Mouse (Mus musculus) gastrocnemius, postnatal 36 days (tissue): ENCODE data around the gene Fyn. TPM values are rescaled to one million over a fixed set of nuclear protein-coding genes. Genes with fewer than 3 reads are reported as not detected.

Source experiments
- DNase-seq, 2 experiments: peaks; one replicate each; pipeline ENCODE4 v3.0.0; 2022
- intact Hi-C: fragments of 180-260 bp; cut with DNase I; formaldehyde crosslinking; loops from one replicate; pipeline ENCODE4 v1.15.1; 2025
- total RNA-seq, 2 experiments: library from RNA; stranded (reverse); gene quantifications; 2 replicates each; pipeline ENCODE4 v1.2.3; 2021

Fyn gene
- total RNA-seq, 2 experiments from 2014 or later = 6.7 to 8.0 TPM

DNA sequence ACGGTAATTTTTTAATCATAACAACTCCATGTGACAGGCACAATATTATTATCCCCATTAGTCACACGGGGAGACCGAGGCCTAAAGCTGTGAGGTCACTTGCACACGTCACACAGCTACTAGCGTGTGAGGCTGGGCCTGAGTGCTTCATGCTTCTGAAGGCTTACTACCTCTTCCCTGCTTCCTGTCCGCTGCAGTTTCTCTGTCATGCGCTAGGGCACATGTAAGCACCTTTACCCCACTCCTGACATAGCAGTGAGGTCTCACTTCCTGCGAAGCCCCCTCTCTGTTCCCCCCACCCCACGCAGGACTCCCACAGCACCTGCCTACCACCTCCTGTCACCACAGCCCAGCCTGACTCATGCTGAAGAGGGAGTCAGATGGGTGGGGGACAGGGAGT is 8.0 kb downstream of the Fyn start:
- no peak for DNase-seq
- intact Hi-C loops = no loop called here

DNA sequence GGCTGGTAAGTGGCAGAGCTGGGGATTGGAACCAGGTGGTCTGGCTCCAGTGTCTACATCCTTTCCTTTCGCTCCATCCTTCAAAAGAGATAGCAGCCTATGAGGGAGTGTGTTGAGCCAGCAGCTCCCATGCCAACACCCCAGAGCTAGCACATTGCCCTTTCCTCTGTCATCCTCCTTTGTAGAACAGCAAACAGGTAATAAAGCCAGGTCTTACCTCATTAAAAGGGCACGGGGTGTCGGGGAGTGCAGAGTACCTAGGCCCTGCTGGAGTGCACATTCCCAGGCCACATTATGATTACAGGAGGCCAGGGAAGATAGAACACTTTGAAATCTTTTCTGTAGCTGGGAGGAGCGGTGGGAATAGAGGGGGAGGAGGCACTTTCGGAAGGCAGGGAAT is 8.6 kb downstream of the Fyn start:
- no peak for DNase-seq
- intact Hi-C loops = no loop called here

DNA sequence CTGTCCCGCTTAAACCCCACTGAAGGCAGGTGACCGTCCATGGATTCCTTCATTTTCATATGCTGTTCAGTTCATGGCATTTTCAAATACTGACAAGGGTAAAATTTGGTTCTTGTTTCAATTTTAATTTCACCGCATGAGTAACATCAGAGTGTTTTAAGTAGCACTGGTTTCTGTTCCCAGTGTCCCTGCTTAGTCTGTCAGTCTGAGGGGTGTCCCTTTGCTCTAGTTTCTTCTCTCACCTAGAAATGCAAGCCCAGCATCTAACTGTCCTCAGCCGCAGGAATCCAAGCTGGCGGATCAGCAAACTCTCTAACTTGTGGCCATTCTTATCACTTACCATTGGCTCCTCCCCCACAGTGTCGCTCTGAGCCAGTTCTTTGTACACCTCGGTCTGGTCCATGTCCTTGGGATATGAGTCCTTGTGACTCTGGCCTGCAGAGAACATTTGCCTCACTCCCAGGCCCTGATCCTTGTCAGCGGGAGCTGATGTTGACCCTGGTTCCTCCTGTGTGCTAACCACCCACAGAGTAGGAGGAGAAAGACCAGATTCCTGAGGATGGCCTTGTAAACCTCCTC is 9.5 kb downstream of the Fyn start:
- intact Hi-C loops = no loop called here
- no peak for DNase-seq

DNA sequence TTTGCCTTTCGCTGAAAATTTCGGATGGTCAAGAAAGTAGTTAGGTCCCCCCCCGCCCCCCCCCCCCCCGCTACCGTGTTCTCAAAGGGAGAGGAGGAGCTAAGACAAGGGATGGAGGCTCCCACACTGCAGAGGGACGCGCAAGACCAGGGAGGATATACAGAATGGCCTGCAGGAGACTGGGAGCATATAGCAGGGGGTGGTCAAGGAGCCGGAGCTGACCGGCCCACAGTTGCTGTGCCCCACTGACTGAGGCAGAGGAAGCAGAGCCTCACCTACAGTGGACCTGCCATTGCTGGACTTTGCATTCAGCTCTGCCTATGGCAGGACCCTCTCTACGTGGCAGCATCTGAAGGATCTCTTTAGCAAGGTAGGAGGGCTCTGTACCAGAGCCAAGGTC is 10.6 kb downstream of the Fyn start:
- intact Hi-C loops = no loop called here
- DNase-seq = no peak

DNA sequence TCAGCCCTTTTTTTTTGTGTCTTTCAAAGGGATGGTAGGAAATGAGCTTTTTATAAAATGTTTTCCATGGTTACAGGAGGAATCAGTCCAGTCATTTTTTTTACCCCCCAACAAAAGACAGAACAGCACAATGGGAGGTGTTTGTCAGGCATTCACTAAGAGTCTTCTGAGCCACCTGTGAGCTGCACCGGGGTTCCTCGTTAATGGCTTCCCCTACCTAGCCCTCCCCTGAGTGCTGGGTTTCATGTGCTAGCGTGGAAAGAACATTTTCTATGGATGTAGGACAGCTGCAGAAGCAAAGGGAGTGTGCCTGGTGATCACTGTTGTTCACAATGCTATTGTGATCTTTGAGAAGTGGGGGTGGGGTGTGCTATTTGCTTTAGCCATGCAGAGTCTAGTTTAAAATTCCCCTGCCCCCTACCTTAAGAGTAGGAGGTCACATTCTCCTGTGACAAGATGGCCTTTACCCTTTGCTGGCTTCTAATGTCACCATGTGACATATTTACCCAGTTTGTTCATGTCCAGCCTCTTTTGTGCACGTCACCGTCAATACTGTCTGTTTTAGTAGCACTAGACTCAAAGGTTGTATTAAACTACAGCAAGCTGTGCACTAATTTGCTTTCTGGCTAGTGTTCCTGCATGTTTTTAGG is 11.2 kb downstream of the Fyn start:
- no peak for DNase-seq
- intact Hi-C loops = no loop called here

DNA sequence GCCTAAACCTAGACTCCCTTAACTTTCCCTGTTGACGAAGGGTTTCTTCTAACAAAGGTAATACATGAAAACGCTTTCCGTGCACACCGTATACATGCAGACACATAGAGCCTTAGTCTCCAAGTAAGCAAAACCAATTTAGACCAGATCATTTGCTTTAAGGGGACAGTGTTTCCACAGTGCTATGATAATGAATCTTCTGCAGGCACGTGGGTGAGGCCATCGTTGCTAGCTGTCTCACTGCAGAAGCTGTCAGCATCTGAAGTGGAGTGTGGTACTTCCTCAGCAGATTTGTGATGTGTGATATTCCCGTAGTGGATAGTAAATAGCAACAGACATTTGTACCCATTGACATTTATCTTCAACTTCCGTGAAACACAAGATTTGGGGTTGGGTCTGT is 16.6 kb downstream of the Fyn start:
- DNase-seq = no peak
- intact Hi-C loops = no loop called here

DNA sequence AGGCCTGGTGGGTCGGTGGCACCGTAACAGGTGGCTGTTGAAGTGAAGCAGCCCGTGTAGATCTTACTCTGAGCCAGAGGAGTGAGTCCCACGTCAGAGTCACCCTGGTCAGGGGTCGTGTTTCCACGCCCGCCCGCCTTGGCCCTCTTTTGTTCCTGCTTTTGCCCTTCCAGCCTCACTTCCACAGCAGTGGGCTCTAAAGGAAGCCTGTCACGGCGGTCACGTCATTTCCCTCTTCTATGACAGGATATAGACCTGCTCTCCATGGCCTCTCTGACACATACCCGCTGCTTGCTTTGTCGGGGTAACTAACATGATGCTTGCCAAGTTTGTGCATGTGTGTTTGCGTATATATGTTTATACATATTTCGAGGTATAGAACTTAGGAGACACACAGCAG is 17.5 kb downstream of the Fyn start:
- intact Hi-C loops = no loop called here
- DNase-seq = no peak

DNA sequence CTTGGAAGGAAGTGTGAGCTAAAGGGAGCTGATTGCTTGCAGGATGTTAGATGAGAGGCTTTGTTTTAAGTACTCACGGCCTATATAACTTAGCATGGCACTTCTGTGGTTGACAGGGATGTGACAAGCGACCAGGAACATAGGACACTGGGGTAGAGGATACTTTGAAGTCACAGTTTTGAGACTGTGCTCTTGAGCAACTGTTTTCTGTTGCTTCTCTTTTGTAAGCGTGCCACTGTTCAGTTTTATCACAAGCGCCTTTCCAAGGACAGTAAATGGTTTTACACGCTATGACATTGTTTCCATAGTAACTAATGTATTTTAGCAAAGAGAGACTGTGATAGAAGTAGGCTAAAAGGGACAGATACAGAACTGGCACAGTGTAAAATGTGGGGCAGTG is 18.4 kb downstream of the Fyn start:
- DNase-seq = no peak
- intact Hi-C loops = no loop called here

DNA sequence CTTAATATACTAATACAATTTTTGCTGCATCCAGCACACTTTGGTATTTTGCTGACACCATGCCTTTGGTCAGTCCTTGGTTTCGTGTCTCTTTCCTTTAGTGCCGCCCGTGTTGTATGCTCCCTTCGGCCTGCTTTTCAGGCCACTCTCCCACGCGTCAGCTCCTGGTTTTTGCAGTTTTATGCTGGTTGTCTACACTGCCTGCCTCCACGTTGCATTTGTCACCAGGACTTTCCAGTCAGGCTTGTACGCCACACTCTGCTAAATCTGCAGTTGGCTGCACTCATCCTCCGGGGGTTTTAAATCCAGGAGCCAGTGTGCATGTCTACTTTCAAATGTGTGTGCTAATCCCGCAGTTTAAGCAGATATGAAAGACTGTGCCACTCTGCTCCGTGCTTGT is 18.9 kb downstream of the Fyn start:
- DNase-seq = no peak

DNA sequence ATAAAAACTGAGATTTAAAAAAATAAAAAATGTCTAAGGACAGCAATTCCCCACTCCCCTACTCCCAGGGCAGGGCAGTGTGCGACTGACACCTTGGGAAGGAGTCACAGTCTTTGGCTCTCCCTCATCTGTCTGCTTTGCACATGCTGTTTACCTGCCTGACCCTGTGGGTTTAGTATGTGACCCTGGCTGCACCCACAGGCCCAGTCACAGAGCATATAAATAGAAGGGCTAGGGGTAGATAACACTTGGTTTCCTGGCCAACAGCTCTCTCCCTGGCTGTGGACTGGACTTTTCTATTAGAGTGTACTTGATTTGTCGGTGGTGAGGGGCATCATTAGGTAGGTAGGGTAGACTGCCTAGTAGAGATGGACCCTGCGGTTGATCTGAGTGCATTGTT is 19.5 kb downstream of the Fyn start:
- intact Hi-C loops = no loop called here
- DNase-seq = no peak

More for the DNA sequence above, 18.9 kb downstream of the Fyn start:
- intact Hi-C loops = no loop called here

DNA sequence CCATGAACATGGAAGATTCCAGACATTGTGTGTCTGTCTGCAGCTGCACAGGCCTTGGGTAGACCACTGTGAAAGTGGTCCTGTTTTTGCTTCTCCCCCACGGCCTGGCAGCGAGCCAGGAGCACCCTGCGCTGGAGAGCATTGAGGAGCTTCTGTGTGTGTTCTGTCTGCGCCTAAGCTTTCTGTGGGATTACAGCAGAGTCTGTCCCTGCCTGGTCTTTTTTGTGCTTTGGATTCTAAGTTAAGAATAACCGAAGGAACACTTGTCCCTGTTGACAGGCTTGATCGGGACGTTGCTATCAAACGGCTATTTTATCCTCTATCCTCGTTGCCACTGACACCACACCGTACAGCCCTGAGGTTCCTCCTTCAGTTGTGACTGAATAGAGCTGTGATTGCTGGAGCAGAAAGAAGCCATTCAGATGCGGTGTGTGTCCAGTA is 20.8 kb downstream of the Fyn start:
- intact Hi-C loops = no loop called here

DNA sequence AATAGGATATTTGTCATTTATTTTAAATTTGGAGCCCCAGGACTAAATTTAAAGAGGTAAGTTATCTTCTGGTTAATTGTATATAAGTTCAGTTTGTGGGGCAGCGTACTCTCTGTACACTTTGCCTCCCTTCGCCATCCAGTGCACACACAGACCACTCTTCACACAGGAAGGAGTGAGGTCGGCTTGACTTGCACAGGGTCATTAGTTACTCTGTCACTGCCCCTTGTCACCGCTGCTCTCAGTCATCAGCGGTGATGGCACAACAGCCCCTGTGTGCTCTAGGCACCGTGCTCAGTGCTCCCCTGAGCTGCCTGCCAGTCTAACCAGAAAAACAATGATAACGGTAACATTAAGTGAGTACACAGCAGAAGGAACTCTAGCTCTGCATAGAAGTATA is 21.9 kb downstream of the Fyn start:
- intact Hi-C loops = no loop called here
- no peak for DNase-seq

More for the DNA sequence above, 20.8 kb downstream of the Fyn start:
- DNase-seq = no peak

DNA sequence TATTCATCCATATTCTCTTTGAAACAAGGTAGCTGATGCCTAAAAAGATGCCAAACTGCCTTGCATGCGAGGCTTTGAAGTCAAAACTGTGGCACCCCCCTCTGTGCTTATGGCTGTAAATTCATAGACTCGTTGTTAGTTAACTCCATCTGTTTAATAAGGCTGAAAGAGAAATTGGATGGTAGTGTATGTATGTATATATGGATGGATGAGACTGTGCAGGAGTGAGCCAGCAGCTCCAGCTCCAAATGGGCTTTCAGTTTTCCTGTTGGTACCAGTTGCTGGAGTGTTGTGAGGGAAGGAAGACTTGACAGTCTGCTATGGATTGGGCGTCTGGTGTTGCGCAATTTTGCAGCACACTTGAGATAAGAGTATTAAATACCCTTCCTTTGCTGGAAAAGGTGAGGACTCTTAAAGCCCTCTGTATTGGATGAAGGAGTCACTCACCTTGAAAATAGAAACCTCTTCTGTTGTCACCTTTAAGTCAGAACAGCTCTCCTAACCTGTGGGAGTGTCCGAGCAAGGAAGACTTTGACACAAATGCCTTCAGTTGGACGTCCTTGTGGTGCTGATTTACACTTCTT is 24.3 kb downstream of the Fyn start:
- no peak for DNase-seq
- intact Hi-C loops = no loop called here

DNA sequence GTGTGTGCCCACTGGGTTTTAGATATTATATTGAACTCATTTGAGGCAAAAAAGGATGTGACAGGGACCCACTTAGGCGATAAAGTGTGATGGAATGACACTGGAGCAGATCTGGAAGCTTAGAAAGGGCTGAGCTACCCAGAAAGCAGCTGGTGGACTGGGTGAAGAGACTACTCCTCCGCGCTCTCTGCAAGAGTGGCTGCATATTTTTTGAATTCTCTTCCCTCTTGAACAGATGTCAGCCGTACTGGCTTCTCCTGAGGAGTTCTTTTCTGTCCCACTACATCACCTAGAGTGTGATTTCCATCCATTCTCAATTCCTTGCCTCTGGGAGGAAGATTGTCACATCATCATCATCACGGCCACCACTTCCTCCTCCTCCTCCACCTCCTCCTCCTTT is 26.9 kb downstream of the Fyn start:
- intact Hi-C loops = no loop called here
- DNase-seq = no peak

DNA sequence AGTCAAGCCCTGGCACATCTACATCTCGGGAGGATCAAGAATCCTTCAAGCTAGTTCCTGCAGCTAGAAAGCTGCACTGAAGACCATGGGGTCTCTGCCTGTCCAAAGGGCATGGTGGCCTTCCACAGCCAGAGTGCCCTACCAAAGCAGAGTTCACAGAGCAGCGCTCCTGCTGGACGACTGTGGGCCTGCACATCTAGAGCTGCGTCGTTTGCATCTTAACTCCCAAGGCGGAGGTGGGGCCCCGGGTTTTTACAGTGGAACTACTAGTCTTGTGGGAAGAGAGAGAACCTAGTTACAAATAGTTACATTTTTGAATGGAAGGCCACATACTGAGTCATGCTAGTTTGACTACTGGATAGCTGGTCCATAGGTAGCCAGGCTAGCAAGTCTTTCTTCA is 30.3 kb downstream of the Fyn start:
- intact Hi-C loops = no loop called here
- no peak for DNase-seq

DNA sequence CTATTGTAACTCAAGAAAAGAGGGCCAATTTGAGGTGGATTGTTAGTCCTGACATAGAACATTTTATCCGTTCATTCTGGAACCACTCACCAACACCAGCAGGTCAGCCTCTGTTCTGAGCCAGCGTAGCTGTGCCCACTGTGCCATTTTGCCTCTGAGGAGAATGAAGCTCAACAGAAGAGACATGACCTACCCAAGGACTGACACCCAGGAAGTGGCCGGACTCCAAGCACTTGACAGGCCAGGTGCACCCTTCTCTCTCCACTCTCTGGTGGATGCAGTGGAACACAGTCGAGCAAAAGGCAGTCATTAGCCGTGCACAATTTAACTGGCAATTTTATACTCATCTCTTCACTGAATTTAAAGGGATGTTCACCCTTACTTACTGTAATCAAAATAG is 31.5 kb downstream of the Fyn start:
- intact Hi-C loops = no loop called here
- no peak for DNase-seq

DNA sequence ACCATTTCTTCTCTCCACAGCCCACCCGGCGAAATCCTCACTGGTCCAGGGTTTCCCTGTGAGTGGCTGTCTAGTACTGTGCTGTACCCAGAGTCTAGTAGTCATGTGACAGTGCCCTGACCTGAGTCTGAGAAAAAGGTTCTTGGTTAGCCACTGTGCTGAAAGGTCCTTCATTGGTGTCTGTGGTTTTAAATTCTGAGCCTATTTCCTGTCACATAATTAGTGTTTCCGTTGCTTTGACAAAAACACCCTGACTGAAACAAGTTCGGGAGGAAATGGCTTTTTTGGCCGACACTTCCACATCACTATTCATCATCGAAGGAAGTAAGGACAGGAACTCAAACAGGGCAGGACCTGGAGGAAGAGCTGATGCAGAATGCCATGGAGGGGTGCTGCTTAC is 33.8 kb downstream of the Fyn start:
- intact Hi-C loops = no loop called here
- no peak for DNase-seq

DNA sequence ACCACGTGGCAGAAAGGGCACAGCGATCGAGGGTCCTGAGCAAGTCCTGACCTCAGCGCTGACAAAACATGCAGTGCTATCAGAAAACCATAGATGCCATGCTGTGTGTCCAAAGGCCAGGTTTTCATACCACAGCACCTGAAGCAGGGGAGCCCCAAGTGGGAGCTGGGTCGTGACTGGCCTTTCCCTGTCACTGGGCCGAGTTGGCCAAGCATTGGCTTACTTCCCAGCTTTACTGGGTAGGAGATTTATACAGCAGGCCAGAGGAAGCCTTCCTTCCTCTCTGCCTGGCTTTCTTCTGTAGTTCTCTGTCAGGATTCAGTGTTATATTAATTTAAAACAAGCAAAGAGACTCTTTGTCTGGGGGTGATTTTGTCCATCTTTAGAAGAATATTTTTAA is 35.1 kb downstream of the Fyn start:
- no peak for DNase-seq
- intact Hi-C loops = no loop called here

DNA sequence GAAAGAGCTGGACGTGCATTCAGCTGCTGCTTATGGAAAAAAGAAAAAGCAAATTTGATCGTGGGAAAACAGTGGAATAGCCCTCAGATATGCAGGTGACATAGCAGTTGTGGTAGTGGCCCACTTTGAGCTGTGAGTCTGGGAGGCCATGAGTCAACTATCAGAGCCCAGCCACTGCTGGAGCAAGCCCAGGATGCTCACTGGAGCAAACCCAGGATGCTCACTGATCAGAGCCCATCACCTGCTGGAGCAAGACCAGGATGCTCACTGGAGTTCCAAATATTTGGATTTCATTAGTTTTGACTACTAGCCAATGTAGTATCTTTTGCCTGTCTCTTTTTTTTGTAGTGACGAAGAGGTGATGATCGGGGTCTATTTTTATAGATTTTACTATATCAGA is 35.5 kb downstream of the Fyn start:
- no peak for DNase-seq
- intact Hi-C loops = no loop called here

DNA sequence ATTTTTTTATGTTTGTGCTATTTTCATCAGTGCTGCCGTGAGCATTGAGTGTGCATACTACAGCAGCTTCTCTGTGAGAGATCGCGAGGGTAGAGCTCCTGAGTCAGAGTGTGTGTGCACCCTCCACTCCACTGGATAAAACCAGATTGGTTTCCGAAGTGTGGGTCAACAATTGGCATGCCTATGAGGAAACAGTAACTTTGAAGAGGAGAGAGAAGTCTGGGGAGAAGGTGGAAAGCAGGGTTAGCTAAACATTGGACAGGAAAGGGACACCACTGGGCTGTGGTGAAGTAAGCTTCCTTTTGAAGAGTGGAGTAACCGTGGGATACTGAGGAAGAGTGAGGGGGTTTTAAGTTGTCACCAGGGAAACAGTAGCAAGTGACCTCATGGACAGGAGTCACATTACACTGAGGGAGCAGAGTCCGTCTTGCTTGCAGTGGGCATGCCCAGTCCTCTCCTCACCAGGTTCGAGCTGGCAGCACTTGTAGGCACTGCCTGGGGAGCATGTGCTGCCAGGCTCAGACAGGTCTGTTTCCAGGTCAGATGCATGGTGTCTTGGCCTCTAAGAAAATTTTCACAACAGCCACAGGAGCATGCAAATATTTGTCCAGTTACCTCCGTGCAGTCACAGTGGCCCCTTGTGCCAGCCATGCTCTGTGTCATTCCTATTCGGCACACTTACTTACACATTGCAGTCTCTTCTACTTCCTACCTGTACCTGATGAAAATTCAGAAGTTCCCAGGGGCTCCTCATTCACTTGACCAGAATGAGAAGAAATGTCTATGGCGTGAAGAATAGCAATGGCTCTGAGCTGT is 37.5 kb downstream of the Fyn start:
- no peak for DNase-seq
- intact Hi-C loops = no loop called here

DNA sequence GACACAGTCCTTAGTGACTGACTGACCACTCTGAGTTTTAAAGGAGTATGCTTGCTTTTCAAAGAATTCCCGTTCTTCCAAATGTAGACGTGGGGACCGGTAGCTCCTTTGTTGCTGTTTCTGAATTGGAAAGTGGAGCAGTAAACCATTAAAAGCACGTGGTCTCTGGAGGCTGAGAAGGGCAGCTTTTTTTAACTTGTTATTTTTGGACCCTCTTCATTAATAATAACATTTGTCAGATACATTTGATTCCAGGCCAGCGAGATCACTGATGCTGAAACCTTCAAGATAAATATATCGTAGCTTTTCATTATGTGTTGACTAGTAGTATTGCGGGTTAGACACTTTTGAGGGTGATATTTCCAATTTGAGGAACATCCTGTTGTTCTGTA is 38.1 kb downstream of the Fyn start:
- no peak for DNase-seq
- intact Hi-C loops = no loop called here

DNA sequence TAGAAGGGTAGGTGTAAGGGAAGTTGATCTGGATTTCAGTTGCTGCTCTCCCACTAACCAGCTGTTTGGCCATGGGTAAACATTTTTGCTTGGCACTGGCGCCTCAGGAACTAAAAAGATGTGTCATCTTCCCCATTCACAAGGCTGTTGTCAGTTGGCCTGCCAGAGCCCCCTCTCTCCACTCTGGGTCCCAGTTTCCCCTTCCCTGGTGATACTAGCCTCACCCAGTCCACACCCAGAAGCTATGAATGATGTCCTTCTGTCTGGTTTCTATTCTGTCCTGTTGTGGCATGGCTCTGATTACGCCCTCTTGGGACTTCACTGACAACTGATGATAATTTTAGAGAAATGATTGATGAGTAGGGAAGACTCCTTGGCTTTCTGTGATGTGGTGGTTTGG is 38.9 kb downstream of the Fyn start:
- no peak for DNase-seq
- intact Hi-C loops = no loop called here
